Mouse (Mus musculus): Measurements from ENCODE around the gene Ttbk2. TPM values are rescaled to one million over a fixed set of nuclear protein-coding genes. Genes with fewer than 3 reads are reported as not detected.
A peak's percentile ranks its signal among the peaks of the same experiment; 100 is the strongest.

Gene Ttbk2
- polyA plus RNA-seq (2015; fragmentation: Nextera tagmentation; extraction: Ambion mirVana): 11.1 and 12.4 TPM in 2 replicates

DNA sequence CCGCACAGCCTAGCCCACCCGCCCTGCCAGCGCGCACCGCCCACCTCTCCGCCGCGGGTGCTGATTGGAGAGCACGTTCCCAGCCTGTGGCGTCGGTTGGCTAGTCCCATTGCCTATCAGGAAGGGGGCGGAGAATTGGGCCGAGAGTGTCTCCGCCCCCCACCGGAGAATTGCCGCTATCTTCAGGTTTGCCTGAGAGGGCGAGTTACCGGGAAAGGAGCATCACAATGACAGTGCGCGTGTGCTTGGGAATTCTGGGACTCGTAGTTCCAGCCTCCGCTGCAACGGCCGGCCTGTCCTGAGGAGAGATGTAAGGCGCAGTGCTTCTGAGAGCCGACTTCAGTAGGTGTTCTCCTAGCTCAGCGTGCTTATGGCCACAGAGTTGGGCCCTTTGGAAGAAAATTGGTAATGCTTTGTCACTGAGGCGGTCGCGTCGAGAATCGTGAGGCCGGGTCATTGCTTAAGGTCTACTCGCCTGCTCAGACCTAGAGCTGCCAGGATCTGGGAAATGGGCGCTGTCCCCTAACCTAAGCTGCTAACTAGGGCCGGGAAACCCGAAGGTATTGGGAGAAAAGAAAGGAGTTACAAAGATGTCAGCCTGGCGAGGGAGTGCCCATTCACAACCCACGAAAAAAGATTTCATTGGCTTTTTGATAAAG, at the start of gene Ttbk2:
Gene Ttbk2, minus strand, starts transcription at position 181 of the 659 bp plus-strand sequence.
- ATAC-seq: peak; percentile 100
- H3K4me1 ChIP-seq (ENCODE audit: control insufficient read depth, insufficient read depth, low read length): peaks cover 10% of the 10 kb centered on the region
- H3K36me3 ChIP-seq (ENCODE audit: control insufficient read depth, insufficient read depth, low read length): no peaks in the 10 kb centered on the region
- H3K27me3 ChIP-seq (ENCODE audit: control insufficient read depth, insufficient read depth, low read depth, low read length): no peaks in the 10 kb centered on the region
- H3K4me2 ChIP-seq (ENCODE audit: low read length): peak within 1 kb of the TSS; percentile 82
- H3K9ac ChIP-seq (ENCODE audit: low read depth, low read length): peak within 1 kb of the TSS; percentile 92
- no peaks in the 10 kb centered on the region for H3K9me3 ChIP-seq (replicated peaks; ENCODE audit: control insufficient read depth, low read length, poor library complexity, severe bottlenecking)
- H3K27ac ChIP-seq (ENCODE audit: low read length): peak within 1 kb of the TSS; percentile 91
- H3K4me3 ChIP-seq (ENCODE audit: low read depth, low read length): peak within 1 kb of the TSS; percentile 95
- WGBS: under 1% methylated on average over 39 of the region's 39 CpGs

DNA sequence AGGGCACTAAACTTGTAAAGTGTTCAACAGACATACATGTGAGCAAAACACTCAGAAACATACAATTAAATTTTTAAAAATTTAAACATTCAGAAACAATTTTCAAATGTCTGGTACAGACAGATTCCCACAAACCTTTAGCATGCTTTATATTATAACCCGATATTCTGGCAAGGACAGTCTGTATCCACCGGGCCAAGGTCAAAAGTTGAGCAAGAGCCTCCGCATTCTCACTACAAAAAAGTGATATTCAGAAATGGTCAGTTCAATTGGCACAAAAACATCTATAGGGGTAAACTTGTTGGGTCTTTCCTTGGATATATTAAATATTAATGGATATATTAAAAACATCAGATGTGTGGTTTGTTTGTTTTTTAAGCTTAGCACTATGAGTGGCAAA, 46.0 kb upstream of the Ttbk2 start:
- H3K4me3 ChIP-seq (ENCODE audit: low read depth, low read length): no peak overlapping the region
- no peak overlapping the region for H3K4me2 ChIP-seq (ENCODE audit: low read length)
- 96% methylated on average over 3 of the region's 3 CpGs for WGBS
- H3K27me3 ChIP-seq (ENCODE audit: control insufficient read depth, insufficient read depth, low read depth, low read length): no peaks in the 10 kb centered on the region
- no peak overlapping the region for H3K9ac ChIP-seq (ENCODE audit: low read depth, low read length)
- H3K36me3 ChIP-seq (ENCODE audit: control insufficient read depth, insufficient read depth, low read length): peaks cover 38% of the 10 kb centered on the region
- ATAC-seq: no peak
- no peaks in the 10 kb centered on the region for H3K9me3 ChIP-seq (replicated peaks; ENCODE audit: control insufficient read depth, low read length, poor library complexity, severe bottlenecking)
- no peaks in the 10 kb centered on the region for H3K4me1 ChIP-seq (ENCODE audit: control insufficient read depth, insufficient read depth, low read length)
- no peak overlapping the region for H3K27ac ChIP-seq (ENCODE audit: low read length)

DNA sequence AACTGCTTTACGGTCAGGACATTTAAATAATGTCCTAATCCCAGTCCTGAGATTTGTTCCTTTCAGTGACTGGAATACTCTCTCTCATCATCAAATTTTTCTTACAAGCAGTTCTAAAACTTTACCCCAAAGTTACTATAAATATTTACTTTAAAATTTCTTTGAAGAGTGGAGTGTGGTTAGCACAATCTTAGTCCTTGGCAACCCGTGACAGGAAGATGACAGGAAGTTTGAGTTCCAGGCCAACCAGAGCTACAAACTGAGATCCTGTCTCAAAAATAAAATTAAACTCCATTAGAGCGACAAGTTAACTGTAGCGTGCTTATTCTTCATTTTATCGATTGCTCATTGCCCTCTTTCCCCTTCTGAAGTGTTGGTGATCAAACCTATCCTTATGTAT, 37.2 kb upstream of the Ttbk2 start:
- Histone ChIP-seq H3K9ac (ENCODE audit: low read depth, low read length) (no peak overlapping the region), H3K4me1 (ENCODE audit: control insufficient read depth, insufficient read depth, low read length) (no peaks in the 10 kb centered on the region), H3K27me3 (ENCODE audit: control insufficient read depth, insufficient read depth, low read depth, low read length) (no peaks in the 10 kb centered on the region), H3K36me3 (ENCODE audit: control insufficient read depth, insufficient read depth, low read length) (peaks cover 19% of the 10 kb centered on the region), H3K27ac (ENCODE audit: low read length) (no peak overlapping the region), H3K4me2 (ENCODE audit: low read length) (no peak overlapping the region), H3K4me3 (ENCODE audit: low read depth, low read length) (no peak overlapping the region), H3K9me3 (replicated peaks; ENCODE audit: control insufficient read depth, low read length, poor library complexity, severe bottlenecking) (no peaks in the 10 kb centered on the region)
- no peak for ATAC-seq
- WGBS: 92% methylated on average over 5 of the region's 5 CpGs

DNA sequence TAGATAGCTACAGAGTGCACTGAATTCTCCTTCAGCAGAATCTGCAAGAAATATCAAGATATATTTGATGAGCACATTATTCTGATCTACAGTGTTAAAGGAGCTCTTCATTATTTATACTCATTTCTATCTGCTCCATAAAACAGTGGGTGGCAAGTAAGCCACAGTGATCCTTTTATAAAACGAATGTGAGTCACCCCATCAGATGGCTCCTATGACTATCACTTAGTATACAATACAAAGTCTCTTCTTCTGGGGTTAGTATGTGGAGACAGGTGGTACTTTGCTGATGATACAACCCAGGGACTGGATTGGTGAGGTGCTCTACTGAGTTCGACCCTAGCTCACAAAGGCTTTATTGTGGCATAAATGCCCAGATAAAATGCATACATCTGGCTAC, 22.8 kb upstream of the Ttbk2 start:
- Histone ChIP-seq H3K4me2 (ENCODE audit: low read length) (no peak overlapping the region), H3K27me3 (ENCODE audit: control insufficient read depth, insufficient read depth, low read depth, low read length) (no peaks in the 10 kb centered on the region), H3K4me3 (ENCODE audit: low read depth, low read length) (no peak overlapping the region), H3K27ac (ENCODE audit: low read length) (no peak overlapping the region), H3K9ac (ENCODE audit: low read depth, low read length) (no peak overlapping the region), H3K4me1 (ENCODE audit: control insufficient read depth, insufficient read depth, low read length) (no peaks in the 10 kb centered on the region), H3K9me3 (replicated peaks; ENCODE audit: control insufficient read depth, low read length, poor library complexity, severe bottlenecking) (no peaks in the 10 kb centered on the region), H3K36me3 (ENCODE audit: control insufficient read depth, insufficient read depth, low read length) (peaks cover 23% of the 10 kb centered on the region)
- no peak for ATAC-seq
- 82% methylated on average over 2 of the region's 2 CpGs for WGBS

DNA sequence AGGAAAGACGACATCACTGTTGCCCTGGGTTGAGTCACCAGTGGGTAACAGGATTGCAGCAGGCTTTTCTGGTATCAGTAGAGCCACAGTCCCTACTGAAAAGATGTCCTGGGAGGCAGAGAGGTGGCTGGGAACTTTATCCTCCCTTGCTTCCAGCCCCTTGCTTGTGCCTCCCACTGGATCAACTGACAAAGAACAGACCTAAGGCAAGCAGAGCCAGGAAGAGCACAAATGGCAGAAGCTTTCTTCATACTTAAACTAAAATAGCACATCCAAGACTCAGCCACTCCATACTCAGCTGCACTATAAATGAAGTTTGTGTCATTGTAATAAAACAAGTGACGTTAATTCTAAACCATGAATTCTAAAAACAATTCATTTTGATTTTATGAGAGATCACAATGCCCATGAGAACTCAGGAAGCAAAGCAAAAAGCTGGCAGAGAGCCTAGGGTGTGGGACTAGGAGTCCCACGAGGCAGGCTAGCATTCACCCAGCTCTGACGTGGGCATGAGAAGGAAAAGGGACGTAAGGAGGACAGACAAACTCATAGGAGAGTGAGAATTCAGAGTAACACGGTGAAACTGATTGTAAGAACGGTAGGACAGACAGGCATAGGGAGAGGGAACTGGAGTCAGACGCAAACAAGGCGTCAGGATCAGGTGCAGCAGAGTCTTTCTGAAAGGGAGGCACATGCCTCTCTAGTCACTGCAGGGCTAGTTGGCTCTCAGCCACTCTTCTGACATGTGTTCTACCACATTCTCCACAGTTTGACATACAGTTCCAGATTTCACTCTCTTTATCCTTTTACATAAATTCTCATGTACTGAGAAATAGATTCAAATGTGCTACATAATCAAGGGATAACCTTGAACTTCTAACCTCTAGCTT, 21.3 kb upstream of the Ttbk2 start:
- H3K4me3 ChIP-seq (ENCODE audit: low read depth, low read length): no peak overlapping the region
- no peaks in the 10 kb centered on the region for H3K9me3 ChIP-seq (replicated peaks; ENCODE audit: control insufficient read depth, low read length, poor library complexity, severe bottlenecking)
- no peak for ATAC-seq
- peaks cover 18% of the 10 kb centered on the region for H3K36me3 ChIP-seq (ENCODE audit: control insufficient read depth, insufficient read depth, low read length)
- H3K4me1 ChIP-seq (ENCODE audit: control insufficient read depth, insufficient read depth, low read length): no peaks in the 10 kb centered on the region
- no peaks in the 10 kb centered on the region for H3K27me3 ChIP-seq (ENCODE audit: control insufficient read depth, insufficient read depth, low read depth, low read length)
- H3K27ac ChIP-seq (ENCODE audit: low read length): no peak overlapping the region
- no peak overlapping the region for H3K4me2 ChIP-seq (ENCODE audit: low read length)
- H3K9ac ChIP-seq (ENCODE audit: low read depth, low read length): no peak overlapping the region
- WGBS: 84% methylated on average over 9 of the region's 9 CpGs

DNA sequence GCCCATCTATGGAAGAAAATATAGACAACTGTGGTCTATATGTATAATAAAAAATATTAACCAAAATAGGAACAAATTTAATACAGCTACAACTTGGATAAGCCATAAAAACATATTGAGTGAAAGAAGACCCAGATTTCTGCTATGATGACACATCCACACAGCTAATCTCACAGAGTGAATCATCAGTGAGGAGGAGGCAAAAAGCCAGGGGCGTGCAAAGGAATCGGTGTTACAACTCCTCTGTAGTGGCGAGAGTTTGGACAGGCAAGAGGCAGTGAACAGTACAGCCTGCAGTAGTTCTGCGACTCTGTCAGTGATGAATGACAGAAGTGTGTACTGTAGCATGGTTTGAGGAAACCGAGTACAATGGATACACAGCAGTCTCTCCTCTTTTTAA, 16.9 kb upstream of the Ttbk2 start:
- H3K9me3 ChIP-seq (replicated peaks; ENCODE audit: control insufficient read depth, low read length, poor library complexity, severe bottlenecking): no peaks in the 10 kb centered on the region
- H3K36me3 ChIP-seq (ENCODE audit: control insufficient read depth, insufficient read depth, low read length): peaks cover 23% of the 10 kb centered on the region
- WGBS: 95% methylated on average over 5 of the region's 5 CpGs

DNA sequence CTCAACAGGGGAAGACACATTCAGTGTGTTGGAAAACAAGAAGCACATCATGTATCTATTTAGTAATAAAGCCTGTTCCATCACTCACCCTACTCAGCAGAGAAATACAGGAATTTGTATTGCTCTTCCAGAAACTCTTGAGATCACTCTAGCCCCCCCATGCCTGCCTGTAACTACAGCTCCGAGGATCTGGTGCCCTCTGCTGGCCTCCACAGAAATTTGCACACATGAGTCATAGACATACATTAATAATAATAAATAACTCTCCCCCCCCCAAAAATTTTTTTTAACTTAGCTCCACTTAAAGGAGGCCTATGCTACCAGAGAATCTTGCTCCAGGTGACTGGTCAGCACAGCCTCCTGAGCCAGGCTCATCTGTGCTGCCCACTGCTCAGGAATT, 16.2 kb upstream of the Ttbk2 start:
- Histone ChIP-seq H3K4me2 (ENCODE audit: low read length) (no peak overlapping the region), H3K4me1 (ENCODE audit: control insufficient read depth, insufficient read depth, low read length) (no peaks in the 10 kb centered on the region), H3K27me3 (ENCODE audit: control insufficient read depth, insufficient read depth, low read depth, low read length) (no peaks in the 10 kb centered on the region), H3K4me3 (ENCODE audit: low read depth, low read length) (no peak overlapping the region), H3K27ac (ENCODE audit: low read length) (no peak overlapping the region), H3K36me3 (ENCODE audit: control insufficient read depth, insufficient read depth, low read length) (peaks cover 29% of the 10 kb centered on the region), H3K9me3 (replicated peaks; ENCODE audit: control insufficient read depth, low read length, poor library complexity, severe bottlenecking) (no peaks in the 10 kb centered on the region), H3K9ac (ENCODE audit: low read depth, low read length) (no peak overlapping the region)
- ATAC-seq: no peak
- WGBS: 48% methylated on average over 1 of the region's 1 CpGs

More for the DNA sequence above, 16.9 kb upstream of the Ttbk2 start:
- H3K4me2 ChIP-seq (ENCODE audit: low read length): no peak overlapping the region
- H3K9ac ChIP-seq (ENCODE audit: low read depth, low read length): no peak overlapping the region
- no peak overlapping the region for H3K27ac ChIP-seq (ENCODE audit: low read length)
- no peak for ATAC-seq
- no peaks in the 10 kb centered on the region for H3K27me3 ChIP-seq (ENCODE audit: control insufficient read depth, insufficient read depth, low read depth, low read length)
- H3K4me3 ChIP-seq (ENCODE audit: low read depth, low read length): no peak overlapping the region
- H3K4me1 ChIP-seq (ENCODE audit: control insufficient read depth, insufficient read depth, low read length): no peaks in the 10 kb centered on the region

DNA sequence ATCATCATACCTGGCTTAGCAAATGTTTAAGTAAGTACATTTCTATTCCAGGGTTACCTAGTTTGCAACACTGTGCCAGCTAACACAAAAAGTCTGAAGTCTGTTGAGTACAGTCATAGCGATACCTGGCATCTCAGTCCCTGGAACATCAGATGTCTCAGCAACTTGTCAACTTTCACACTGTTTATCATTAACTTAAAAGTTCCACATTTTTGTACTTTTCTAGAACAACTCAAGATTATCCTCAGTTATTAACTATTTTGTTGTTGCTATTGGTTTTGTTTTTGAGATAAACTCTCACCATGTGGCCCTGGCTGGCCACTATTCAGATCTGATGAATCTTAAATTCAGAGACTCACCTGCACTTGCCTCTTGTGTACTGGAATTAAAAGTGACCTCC, 13.0 kb upstream of the Ttbk2 start:
- WGBS: 97% methylated on average over 1 of the region's 1 CpGs
- Histone ChIP-seq H3K4me1 (ENCODE audit: control insufficient read depth, insufficient read depth, low read length) (no peaks in the 10 kb centered on the region), H3K9ac (ENCODE audit: low read depth, low read length) (no peak overlapping the region), H3K4me3 (ENCODE audit: low read depth, low read length) (no peak overlapping the region), H3K27ac (ENCODE audit: low read length) (no peak overlapping the region), H3K27me3 (ENCODE audit: control insufficient read depth, insufficient read depth, low read depth, low read length) (no peaks in the 10 kb centered on the region), H3K36me3 (ENCODE audit: control insufficient read depth, insufficient read depth, low read length) (peaks cover 31% of the 10 kb centered on the region), H3K4me2 (ENCODE audit: low read length) (no peak overlapping the region), H3K9me3 (replicated peaks; ENCODE audit: control insufficient read depth, low read length, poor library complexity, severe bottlenecking) (no peaks in the 10 kb centered on the region)
- ATAC-seq: no peak

DNA sequence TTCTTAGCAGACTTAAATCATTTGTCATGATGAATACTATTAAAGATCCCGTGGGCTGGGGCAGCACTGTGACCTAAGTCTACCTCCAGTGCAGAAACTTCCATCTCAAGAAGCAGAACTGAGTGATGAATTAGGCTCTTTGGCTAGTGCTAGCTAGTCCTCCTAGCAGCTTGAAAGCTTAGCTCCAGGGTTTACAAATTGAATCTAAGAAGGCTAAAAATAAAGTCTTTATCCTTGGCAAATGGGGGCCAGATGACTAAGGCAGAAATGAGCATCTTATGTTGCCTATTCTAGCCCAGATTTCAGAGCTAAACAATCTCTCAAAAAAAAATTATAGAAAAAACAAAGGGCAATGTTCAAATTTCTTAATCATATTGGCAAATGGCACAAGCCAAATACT, 10.3 kb upstream of the Ttbk2 start:
- Histone ChIP-seq H3K4me2 (ENCODE audit: low read length) (no peak overlapping the region), H3K27ac (ENCODE audit: low read length) (no peak overlapping the region), H3K4me3 (ENCODE audit: low read depth, low read length) (no peak overlapping the region), H3K36me3 (ENCODE audit: control insufficient read depth, insufficient read depth, low read length) (peaks cover 26% of the 10 kb centered on the region), H3K9me3 (replicated peaks; ENCODE audit: control insufficient read depth, low read length, poor library complexity, severe bottlenecking) (no peaks in the 10 kb centered on the region), H3K9ac (ENCODE audit: low read depth, low read length) (no peak overlapping the region), H3K27me3 (ENCODE audit: control insufficient read depth, insufficient read depth, low read depth, low read length) (no peaks in the 10 kb centered on the region), H3K4me1 (ENCODE audit: control insufficient read depth, insufficient read depth, low read length) (no peaks in the 10 kb centered on the region)
- WGBS: 94% methylated on average over 1 of the region's 1 CpGs
- ATAC-seq: no peak

All from midbrain, embryonic 16.5 days (tissue).